Mouse (Mus musculus) adrenal gland, postnatal 10 days (tissue): ENCODE measurements around the gene Cd34. TPM values are rescaled to one million over a fixed set of nuclear protein-coding genes. Genes with fewer than 3 reads are reported as not detected.

Experiments used
- DNase-seq: peaks from one replicate; pipeline ENCODE4 v3.0.0; 2021; ENCODE audit warnings: mixed read lengths
- total RNA-seq, 2 experiments: library from RNA; stranded (reverse); gene quantifications; 2 replicates each; pipeline ENCODE4 v1.2.3; 2021

Gene Cd34
- total RNA-seq, 2 experiments from 2014 or later: 109 to 127 TPM

- DNase-seq: no peak
These were observed 33.4 kb downstream of the Cd34 start for GRCm38 (mm10) chr1:194971980-194972379.

GRCm38 (mm10) chr1:194976164-194976516 is 37.5 kb downstream of the Cd34 start:
- peak; percentile 97 for DNase-seq

GRCm38 (mm10) chr1:194976517-194977370 is 38.1 kb downstream of the Cd34 start:
- peak; percentile 82 for DNase-seq

- peak; percentile 39 for DNase-seq
These were observed 38.7 kb downstream of the Cd34 start for GRCm38 (mm10) chr1:194977371-194977761.

- DNase-seq: peak; percentile 65
These were observed 39.5 kb downstream of the Cd34 start for GRCm38 (mm10) chr1:194977946-194978720.

- DNase-seq: no peak
These were observed 42.3 kb downstream of the Cd34 start for GRCm38 (mm10) chr1:194980826-194981435.

GRCm38 (mm10) chr1:194982931-194983690 is 44.5 kb downstream of the Cd34 start:
- DNase-seq: no peak

- no peak for DNase-seq
These were observed 46.3 kb downstream of the Cd34 start for GRCm38 (mm10) chr1:194984914-194985313.

- DNase-seq: no peak
These were observed 47.0 kb downstream of the Cd34 start for GRCm38 (mm10) chr1:194985442-194986210.

GRCm38 (mm10) chr1:194989024-194989423 is 50.4 kb downstream of the Cd34 start:
- DNase-seq: no peak

- no peak for DNase-seq
These were observed 52.4 kb downstream of the Cd34 start for GRCm38 (mm10) chr1:194990976-194991375.

GRCm38 (mm10) chr1:194991654-194992053 is 53.0 kb downstream of the Cd34 start:
- DNase-seq: no peak

GRCm38 (mm10) chr1:194992589-194993317 is 54.1 kb downstream of the Cd34 start:
- no peak for DNase-seq

- no peak for DNase-seq
These were observed 54.9 kb downstream of the Cd34 start for GRCm38 (mm10) chr1:194993409-194993988.

GRCm38 (mm10) chr1:194994262-194994661 is 55.6 kb downstream of the Cd34 start:
- no peak for DNase-seq

- DNase-seq: peak; percentile 45
These were observed 56.6 kb downstream of the Cd34 start for GRCm38 (mm10) chr1:194995196-194995595.

GRCm38 (mm10) chr1:194998396-194998795 is 59.8 kb downstream of the Cd34 start:
- DNase-seq: no peak

GRCm38 (mm10) chr1:195003328-195003727 is 64.7 kb downstream of the Cd34 start:
- DNase-seq: no peak

GRCm38 (mm10) chr1:195004194-195004593 is 65.6 kb downstream of the Cd34 start:
- DNase-seq: no peak

GRCm38 (mm10) chr1:195006267-195006666 is 67.6 kb downstream of the Cd34 start:
- no peak for DNase-seq
